In the genomic region with DNA sequence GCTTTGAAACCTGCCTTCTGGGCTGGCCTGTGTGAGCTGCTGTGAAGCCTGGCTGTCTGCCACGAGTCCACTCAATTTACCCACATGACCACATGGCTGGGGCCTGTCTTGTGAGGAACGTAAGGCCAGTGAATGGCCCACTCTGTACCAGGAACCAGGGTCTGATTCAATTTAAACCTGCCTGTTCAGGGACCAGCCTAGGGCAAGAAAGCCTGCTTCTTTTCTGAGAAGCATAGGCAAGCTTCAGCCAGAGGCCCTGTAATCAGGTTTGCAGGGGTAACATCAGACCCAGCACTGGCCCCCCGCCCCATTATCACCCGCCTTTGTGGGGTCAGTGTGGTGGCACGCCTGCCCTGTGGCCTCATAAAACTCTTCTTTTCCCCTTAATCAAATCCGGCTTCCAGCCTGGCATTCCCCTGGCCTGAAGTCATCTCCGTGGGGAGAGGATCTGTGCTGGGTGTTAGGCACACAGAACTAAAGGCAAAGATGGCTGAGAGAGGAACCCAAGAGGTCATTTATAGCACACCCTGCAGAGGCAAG, we compare ENCODE assay signal across 9 mouse cellular contexts.
DNase-seq lines count a peak whose midpoint lies in the region; ATAC-seq and TF ChIP-seq lines count a peak whose summit lies in the region.
"Had no signal": no experiment of that assay in that cellular context is flagged by ENCODE, and none has a peak within 500 bp of the region (broad histone marks: within the 10 kb centered on the region; RNA-seq: fewer than 3 reads in every experiment).

No protein-coding gene starts in this region.

- TF ChIP-seq POLR2A in lung, adult 2 months (IDR thresholded peaks at IDR 0.05; ENCODE audit: borderline replicate concordance, extremely low read depth, low read depth, low read length) = no peak

- DNase-seq in kidney, adult 18-20 months = peak; percentile 8
- no peak for DNase-seq in kidney, adult 11 months
- DNase-seq in fibroblast of lung, adult 2 months (ENCODE audit: low read depth) = peak; percentile 32
- DNase-seq in hindbrain, embryonic 11.5 days (ENCODE audit: low spot score) = peak; percentile 15
- peak; percentile 7 for DNase-seq in lung, adult 2 months
- peak; percentile 71 for DNase-seq in stomach, postnatal 0 days (ENCODE audit: low spot score)

- 57% methylated on average over 7 of the region's 7 CpGs for WGBS in hindbrain, embryonic 11.5 days
- 58% methylated on average over 7 of the region's 7 CpGs for WGBS in lung, adult 2 months
- 41% methylated on average over 7 of the region's 7 CpGs for WGBS in stomach, postnatal 0 days

- no peaks in the 10 kb centered on the region for H3K4me1 ChIP-seq in hindbrain, embryonic 11.5 days (replicated peaks; ENCODE audit: control insufficient read depth, insufficient read depth, low read length)
- no peaks in the 10 kb centered on the region for H3K4me1 ChIP-seq in lung, adult 2 months (ENCODE audit: control insufficient read depth, insufficient read depth, low read length)
- no peaks in the 10 kb centered on the region for H3K4me1 ChIP-seq in stomach, postnatal 0 days (replicated peaks; ENCODE audit: control insufficient read depth, insufficient read depth)

- H3K4me2 ChIP-seq in hindbrain, embryonic 11.5 days (replicated peaks; ENCODE audit: low read depth, low read length) = no peak overlapping the region
- no peak overlapping the region for H3K4me2 ChIP-seq in stomach, postnatal 0 days (replicated peaks; ENCODE audit: low read depth)

- no peak overlapping the region for H3K27ac ChIP-seq in hindbrain, embryonic 11.5 days (ENCODE audit: low read depth, low read length)
- H3K27ac ChIP-seq in stomach, postnatal 0 days (replicated peaks) = no peak overlapping the region

- H3K9me3 ChIP-seq in hindbrain, embryonic 11.5 days (ENCODE audit: control insufficient read depth, low read length) = no peaks in the 10 kb centered on the region
- H3K9me3 ChIP-seq in stomach, postnatal 0 days (ENCODE audit: control insufficient read depth, low read length) = no peaks in the 10 kb centered on the region

- H3K4me3 ChIP-seq in hindbrain, embryonic 11.5 days (ENCODE audit: low read depth, low read length) = no peak overlapping the region
- no peak overlapping the region for H3K4me3 ChIP-seq in lung, adult 2 months (replicated peaks; ENCODE audit: extremely low read depth, low read depth, low read length)
- no peak overlapping the region for H3K4me3 ChIP-seq in stomach, postnatal 0 days (ENCODE audit: low read depth, low read length)
- H3K4me3 ChIP-seq: myocyte had no signal

- no peaks in the 10 kb centered on the region for H3K27me3 ChIP-seq in hindbrain, embryonic 11.5 days (ENCODE audit: control insufficient read depth, insufficient read depth, low read length)
- H3K27me3 ChIP-seq in stomach, postnatal 0 days (ENCODE audit: control insufficient read depth, insufficient read depth, low read length) = no peaks in the 10 kb centered on the region

- ATAC-seq in hindbrain, embryonic 11.5 days (ENCODE audit: low FRiP score) = 0 out of 2 replicates have a peak, but pooled peaks have one; percentile 38
- ATAC-seq in stomach, postnatal 0 days (ENCODE audit: low FRiP score, low TSS enrichment) = peak; percentile 88
- ATAC-seq in erythroblast, adult 5-6 weeks (replicated peaks; ENCODE audit: low FRiP score, poor library complexity, severe bottlenecking) = no peak
- ATAC-seq in CD4-positive, CD25-positive, alpha-beta regulatory T cell, adult 4 months = no peak

- H3K9ac ChIP-seq in hindbrain, embryonic 11.5 days (ENCODE audit: low read depth, low read length) = no peak overlapping the region
- no peak overlapping the region for H3K9ac ChIP-seq in stomach, postnatal 0 days (ENCODE audit: low read length)

- H3K36me3 ChIP-seq in hindbrain, embryonic 11.5 days (ENCODE audit: control insufficient read depth, insufficient read depth, low read length) = no peaks in the 10 kb centered on the region
- no peaks in the 10 kb centered on the region for H3K36me3 ChIP-seq in stomach, postnatal 0 days (ENCODE audit: control insufficient read depth, insufficient read depth, low read length)

- TF ChIP-seq EP300 in stomach, postnatal 0 days (optimal IDR thresholded peaks at IDR 0.05) = no peak

- no peak for TF ChIP-seq CTCF in lung, adult 2 months (IDR thresholded peaks at IDR 0.05; ENCODE audit: insufficient read depth, low read length)
- TF ChIP-seq CTCF in stomach, postnatal 0 days (IDR thresholded peaks at IDR 0.05; ENCODE audit: low read depth) = no peak

Comparison
In these comparisons a context has a peak if more than half of its experiments do, and no peak if none do; other contexts are left out.
1. ATAC-seq: peak in hindbrain, embryonic 11.5 days (single experiment) and stomach, postnatal 0 days (single experiment); none in erythroblast, adult 5-6 weeks (single experiment) and CD4-positive, CD25-positive, alpha-beta regulatory T cell, adult 4 months (single experiment).